Mouse (Mus musculus): ENCODE measurements around the gene Zfp457.
"Not testable (repeated sequence)": the region's sequence is repeated elsewhere in the genome, so short reads cannot be mapped to it uniquely, and the experiment has no call there.

The Zfp457 gene

DNA sequence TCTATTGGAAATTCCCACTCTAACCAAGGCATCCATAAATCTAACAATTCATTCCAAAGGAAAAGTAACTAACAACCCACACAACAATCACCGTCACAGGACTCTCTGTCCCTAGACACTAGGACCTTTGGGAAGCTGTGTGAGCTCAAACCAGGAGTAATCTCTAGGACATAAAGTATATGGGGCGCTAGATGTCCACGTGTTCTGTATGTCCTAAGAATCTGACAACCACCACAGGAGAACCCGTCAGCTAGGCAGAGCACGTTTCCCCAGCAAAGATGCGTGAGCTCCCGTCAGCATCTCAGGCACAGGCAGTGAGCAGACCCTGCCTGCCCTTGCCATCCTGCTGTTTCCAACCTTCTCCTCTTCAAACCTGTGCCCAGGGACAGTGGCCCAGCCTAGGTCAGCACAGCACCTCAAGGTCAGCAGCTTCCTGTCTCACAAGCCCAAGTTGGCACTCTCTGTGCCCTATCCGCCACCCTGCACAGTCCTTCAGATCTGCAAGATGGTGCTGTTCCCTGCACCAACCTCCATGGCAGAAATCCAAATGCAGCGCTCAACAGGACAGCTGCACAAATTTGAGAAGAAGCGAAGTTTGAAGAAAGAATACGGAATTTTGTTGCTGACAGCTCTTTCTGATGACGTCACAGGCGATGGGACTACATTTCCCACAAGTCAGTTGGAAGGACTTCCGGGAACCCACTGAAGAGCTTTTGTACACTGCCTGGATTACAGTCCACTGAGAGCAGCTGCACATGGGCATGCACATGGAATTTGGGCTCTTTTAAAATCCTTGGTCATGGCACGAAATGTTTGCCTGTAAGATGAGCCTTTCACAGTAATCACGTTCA lies at the start of gene Zfp457:
TSS of gene Zfp457 (minus strand) at position 664 of the 851 bp plus-strand sequence.
- peak; percentile 83 for DNase-seq (ENCODE audit: low spot score)

DNA sequence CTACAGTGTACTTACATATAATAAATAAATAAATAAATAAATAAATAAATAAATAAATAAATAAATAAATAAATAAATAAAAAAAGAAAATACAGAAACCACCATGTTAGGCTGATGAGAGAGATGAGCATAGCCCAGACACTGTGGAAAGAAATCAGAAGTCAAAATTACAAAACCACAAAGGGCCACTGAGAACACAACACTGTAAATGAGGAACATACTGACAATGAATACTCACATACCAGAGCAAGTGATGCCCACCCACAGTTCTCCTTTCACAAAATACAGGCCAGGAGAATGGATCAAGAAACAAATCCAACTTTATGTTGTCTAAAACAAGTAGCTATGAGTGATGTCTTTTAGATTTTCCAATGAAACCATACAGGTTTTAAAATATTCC lies 45.6 kb upstream of the Zfp457 start:
- DNase-seq (ENCODE audit: low spot score): no peak

DNA sequence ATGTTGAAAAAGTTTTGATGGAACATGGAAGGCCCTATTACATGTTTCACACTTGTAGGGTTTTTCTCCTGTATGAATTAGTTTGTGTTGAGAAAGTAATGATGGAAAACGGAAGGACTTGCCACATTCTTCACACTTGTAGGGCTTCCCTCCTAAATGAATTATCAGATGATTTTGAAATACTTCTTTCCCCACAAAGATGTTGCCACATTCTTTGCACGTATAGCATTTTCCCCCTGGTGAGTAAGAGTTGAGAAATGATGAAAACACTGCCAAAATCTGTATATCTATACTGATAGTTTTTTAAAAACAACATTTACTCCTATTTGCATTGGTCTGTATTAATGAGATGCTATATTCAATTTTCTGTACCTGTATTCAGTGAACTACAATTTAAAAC lies 37.1 kb upstream of the Zfp457 start:
- no peak for DNase-seq (ENCODE audit: low spot score)

DNA sequence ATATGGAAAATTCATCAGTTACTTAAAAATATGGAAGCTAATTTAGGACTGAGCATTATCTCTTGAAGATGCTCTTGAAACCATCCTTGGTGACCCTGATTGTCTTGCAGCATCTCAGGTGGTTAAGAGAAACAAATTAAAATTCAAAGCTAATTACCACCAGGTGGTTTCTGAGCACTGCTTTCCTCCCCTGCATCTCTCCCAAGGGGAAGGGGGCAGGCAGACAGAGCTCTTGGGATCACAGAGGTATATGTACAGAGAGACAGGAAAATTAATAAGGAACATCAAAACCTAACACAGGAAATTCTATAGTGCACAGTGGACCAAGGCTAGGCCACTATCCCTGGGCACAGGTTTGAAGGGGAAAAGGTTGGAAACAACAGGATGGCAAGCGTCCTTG lies 26.6 kb upstream of the Zfp457 start:
- peak; percentile 7 for DNase-seq (ENCODE audit: low spot score)

DNA sequence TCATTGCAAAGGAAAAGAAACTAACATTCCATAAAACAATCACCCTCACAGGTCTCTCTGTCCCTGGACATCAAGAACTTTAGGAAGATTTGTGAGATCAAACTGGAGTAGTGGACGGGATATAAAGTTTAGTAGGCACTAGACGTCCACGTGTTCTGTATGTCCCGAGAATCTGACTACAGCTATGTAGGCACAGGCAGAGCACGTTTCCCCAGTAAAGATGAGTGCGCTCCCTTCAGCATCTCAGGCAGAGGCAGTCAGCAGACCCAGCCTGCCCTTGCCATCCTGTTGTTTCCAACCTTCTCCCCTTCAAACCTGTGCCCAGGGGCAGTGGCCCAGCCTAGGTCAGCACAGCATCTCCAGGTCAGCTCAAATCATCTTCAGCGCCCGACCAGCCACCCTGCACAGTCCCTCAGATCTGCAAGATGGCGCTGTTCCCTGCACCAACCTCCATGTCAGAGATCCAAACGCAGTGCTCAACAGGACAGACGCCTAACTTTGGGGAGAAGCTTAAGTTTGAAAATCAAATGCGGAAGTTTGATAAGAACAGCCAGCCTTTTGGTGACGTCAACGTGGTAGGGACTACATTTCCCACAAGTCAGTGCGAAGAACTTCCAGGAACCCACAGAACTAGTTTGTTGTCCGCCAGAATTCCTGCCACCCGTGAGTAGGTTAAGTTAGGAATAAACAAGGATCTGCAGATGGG lies 25.9 kb upstream of the Zfp457 start, which contains the start of gene Zfp595:
TSS of gene Zfp595 (minus strand) at position 552 of the 706 bp plus-strand sequence.
- DNase-seq (ENCODE audit: low spot score): peak; percentile 83

DNA sequence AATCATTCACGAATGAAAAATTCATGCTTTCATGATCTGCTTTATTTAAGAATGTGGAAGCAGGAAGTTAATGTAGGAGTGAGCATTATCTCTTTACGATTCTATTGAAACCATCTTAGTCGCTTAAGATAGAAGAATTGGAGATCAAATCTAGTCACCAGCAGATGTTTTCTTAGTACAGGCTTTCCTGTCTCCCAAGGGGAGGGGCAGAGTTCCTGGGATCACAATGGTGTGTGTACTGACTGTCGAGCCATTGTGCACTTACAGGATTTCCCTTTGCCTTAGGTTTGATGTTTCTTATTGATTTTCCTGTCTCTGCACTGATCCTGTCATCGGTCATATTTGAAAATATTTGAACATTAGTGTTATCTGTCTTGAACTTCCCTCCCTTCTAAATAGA lies 433 bp upstream of the Zfp457 start:
- no peak for DNase-seq (ENCODE audit: low spot score)

DNA sequence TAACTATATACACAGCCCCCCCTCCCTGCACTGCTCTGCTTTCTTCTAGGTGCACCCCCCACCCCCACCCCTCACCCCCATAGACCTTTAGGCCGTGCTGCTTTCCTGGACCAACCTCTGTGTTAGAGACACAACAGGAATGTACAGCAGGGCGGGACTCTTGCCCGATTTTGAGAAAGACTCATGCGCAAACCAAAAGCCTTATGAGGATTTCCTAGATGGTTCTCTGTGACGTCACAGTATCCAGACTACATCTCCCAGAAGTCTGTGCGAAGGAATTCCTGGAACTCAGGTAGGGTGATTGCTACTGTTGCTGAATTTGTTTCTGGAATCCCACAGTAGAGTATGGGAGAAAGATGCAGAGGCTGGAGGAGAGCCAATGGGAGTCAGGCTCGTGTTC lies 28.0 kb downstream of the Zfp457 start, which contains the start of gene Zfp458:
TSS of gene Zfp458 (minus strand) at position 153 of the 400 bp plus-strand sequence.
- peak; percentile 55 for DNase-seq (ENCODE audit: low spot score)

DNA sequence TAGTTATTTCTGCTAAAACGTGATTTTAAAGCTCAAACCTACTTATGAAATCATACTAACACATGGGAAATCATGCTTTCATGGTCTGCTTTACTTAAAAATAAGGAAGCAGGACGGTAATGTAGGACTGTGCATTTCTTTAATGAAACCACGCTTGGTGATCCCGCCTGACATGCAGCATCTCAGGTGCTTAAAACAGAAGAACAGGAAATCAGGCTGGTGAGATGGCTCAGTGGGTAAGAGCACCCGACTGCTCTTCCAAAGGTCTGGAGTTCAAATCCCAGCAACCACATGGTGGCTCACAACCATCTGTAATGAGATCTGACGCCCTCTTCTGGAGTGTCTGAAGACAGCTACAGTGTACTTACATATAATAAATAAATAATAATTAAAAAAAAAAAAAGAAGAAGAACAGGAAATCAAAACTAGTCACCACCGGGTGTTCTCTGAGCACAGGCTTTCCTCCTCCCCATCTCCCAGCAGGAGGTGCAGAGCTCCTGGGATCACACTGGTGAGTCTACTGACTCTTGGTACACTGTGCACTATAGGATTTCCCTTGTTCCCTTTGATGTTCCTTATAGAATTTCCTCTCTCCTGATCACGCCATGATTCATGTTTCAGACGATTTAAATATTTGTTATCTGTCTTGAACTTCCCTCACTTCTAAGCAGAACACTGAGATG lies 36.8 kb downstream of the Zfp457 start:
- not testable (repeated sequence) for DNase-seq (ENCODE audit: low spot score)

DNA sequence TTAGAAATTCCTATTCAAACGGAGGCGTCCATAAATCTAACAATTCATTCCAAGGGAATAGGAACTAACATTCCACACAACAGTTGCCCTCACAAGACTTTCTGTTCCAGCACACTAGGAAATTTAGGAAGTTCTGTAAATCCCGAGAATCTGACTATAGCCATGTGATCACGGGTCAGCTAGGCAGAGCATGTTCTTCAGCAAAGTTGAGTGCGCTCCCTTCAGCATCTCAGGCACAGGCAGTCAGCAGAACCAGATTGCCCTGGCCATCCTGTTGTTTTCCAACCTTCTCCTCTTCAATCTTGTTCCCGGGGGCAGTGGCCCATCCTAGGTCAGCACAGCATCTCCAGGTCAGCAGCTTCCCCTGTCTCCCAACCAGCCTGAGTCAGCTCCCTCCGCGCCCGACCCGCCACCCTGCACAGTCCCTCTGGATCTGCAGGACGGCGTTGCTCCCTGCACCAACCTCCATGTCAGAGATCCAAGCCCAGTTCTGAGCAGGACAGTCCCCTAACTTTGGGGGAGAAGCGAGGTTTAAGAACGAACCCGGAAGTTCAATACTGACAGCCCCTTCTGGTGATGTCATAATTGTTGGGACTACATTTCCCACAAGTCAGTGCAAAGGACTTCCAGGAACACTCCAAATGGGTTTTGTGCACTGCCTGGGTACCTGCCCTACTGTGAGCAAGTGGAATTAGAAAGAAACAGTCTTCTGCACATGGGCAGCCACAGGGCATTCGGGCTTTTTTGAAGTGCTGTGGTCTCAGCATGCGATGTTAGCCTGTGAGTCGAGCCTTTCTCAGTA lies 37.5 kb downstream of the Zfp457 start:
- DNase-seq (ENCODE audit: low spot score): peak; percentile 75
